Mouse (Mus musculus): Measurements from ENCODE around the gene Chrne. TPM values are rescaled to one million over a fixed set of nuclear protein-coding genes. Genes with fewer than 3 reads are reported as not detected.
"Not testable (repeated sequence)": the region's sequence is repeated elsewhere in the genome, so short reads cannot be mapped to it uniquely, and the experiment has no call there.

Chrne gene
- total RNA-seq, 2 experiments from 2014 or later: not detected

GRCm38 (mm10) chr11:70597301-70597700, 21.7 kb downstream of the Chrne start:
- intact Hi-C loops (cut with DNase I): loop anchor here (5.0 kb wide), 1 partner anchor 35 kb away; the partner anchor contains the start of gene Mink1
- DNase-seq (ENCODE audit: low spot score in 2 of 2): no peak

GRCm38 (mm10) chr11:70596094-70596493, 22.9 kb downstream of the Chrne start:
- intact Hi-C loops (cut with DNase I): loop anchor here (5.0 kb wide), 1 partner anchor 34 kb away; the partner anchor contains the start of gene Mink1
- DNase-seq (ENCODE audit: low spot score in 2 of 2): no peak

GRCm38 (mm10) chr11:70595638-70596037, 23.4 kb downstream of the Chrne start:
- no peak for DNase-seq (ENCODE audit: low spot score in 2 of 2)
- intact Hi-C loops (cut with DNase I): loop anchor here (5.0 kb wide), 1 partner anchor 33 kb away; the partner anchor contains the start of gene Mink1

GRCm38 (mm10) chr11:70594253-70594989, 24.6 kb downstream of the Chrne start:
- intact Hi-C loops (cut with DNase I): no loop called here
- DNase-seq (ENCODE audit: low spot score in 2 of 2): no peak

GRCm38 (mm10) chr11:70591733-70592132, 27.3 kb downstream of the Chrne start:
- DNase-seq (ENCODE audit: low spot score in 2 of 2): no peak
- intact Hi-C loops (cut with DNase I): no loop called here

GRCm38 (mm10) chr11:70586954-70587353, 32.1 kb downstream of the Chrne start:
- DNase-seq (ENCODE audit: low spot score in 2 of 2): no peak
- intact Hi-C loops (cut with DNase I): no loop called here

- DNase-seq (ENCODE audit: low spot score in 2 of 2): no peak
- intact Hi-C loops (cut with DNase I): no loop called here
Measured at GRCm38 (mm10) chr11:70586261-70586660, 32.8 kb downstream of the Chrne start.

- intact Hi-C loops (cut with DNase I): no loop called here
- no peak for DNase-seq (ENCODE audit: low spot score in 2 of 2)
Measured at GRCm38 (mm10) chr11:70585457-70585856, 33.6 kb downstream of the Chrne start.

GRCm38 (mm10) chr11:70583775-70584174, 35.2 kb downstream of the Chrne start:
- intact Hi-C loops (cut with DNase I): loop anchor here (2.0 kb wide), 1 partner anchor 21 kb away; the partner anchor contains the start of gene Mink1
- DNase-seq (ENCODE audit: low spot score in 2 of 2): no peak

- DNase-seq (ENCODE audit: low spot score in 2 of 2): no peak
- intact Hi-C loops (cut with DNase I): loop anchor here (2.0 kb wide), 1 partner anchor 20 kb away; the partner anchor contains the start of gene Mink1
Measured at GRCm38 (mm10) chr11:70583022-70583714, 35.8 kb downstream of the Chrne start.

- no peak for DNase-seq (ENCODE audit: low spot score in 2 of 2)
- intact Hi-C loops (cut with DNase I): loop anchor here (2.0 kb wide), 1 partner anchor 19 kb away; the partner anchor contains the start of gene Mink1
Measured at GRCm38 (mm10) chr11:70582196-70582595, 36.8 kb downstream of the Chrne start.

- intact Hi-C loops (cut with DNase I): no loop called here
- no peak for DNase-seq (ENCODE audit: low spot score in 2 of 2)
Measured at GRCm38 (mm10) chr11:70580921-70581320, 38.1 kb downstream of the Chrne start.

GRCm38 (mm10) chr11:70580358-70580720, 38.7 kb downstream of the Chrne start:
- no peak for DNase-seq (ENCODE audit: low spot score in 2 of 2)
- intact Hi-C loops (cut with DNase I): no loop called here

- intact Hi-C loops (cut with DNase I): no loop called here
- no peak for DNase-seq (ENCODE audit: low spot score in 2 of 2)
Measured at GRCm38 (mm10) chr11:70579710-70580357, 39.2 kb downstream of the Chrne start.

- intact Hi-C loops (cut with DNase I): no loop called here
Measured at GRCm38 (mm10) chr11:70578962-70579361, 40.1 kb downstream of the Chrne start.

GRCm38 (mm10) chr11:70577201-70577600, 41.8 kb downstream of the Chrne start:
- intact Hi-C loops (cut with DNase I): no loop called here
- no peak for DNase-seq (ENCODE audit: low spot score in 2 of 2)

More at GRCm38 (mm10) chr11:70578962-70579361, 40.1 kb downstream of the Chrne start:
- DNase-seq (ENCODE audit: low spot score in 2 of 2): no peak

- intact Hi-C loops (cut with DNase I): no loop called here
- no peak for DNase-seq (ENCODE audit: low spot score in 2 of 2)
Measured at GRCm38 (mm10) chr11:70573872-70574271, 45.1 kb downstream of the Chrne start.

GRCm38 (mm10) chr11:70572348-70572902, 46.6 kb downstream of the Chrne start:
- no peak for DNase-seq (ENCODE audit: low spot score in 2 of 2)
- intact Hi-C loops (cut with DNase I): no loop called here

- intact Hi-C loops (cut with DNase I): no loop called here
- no peak for DNase-seq (ENCODE audit: low spot score in 2 of 2)
Measured at GRCm38 (mm10) chr11:70571641-70572040, 47.4 kb downstream of the Chrne start.

- DNase-seq (ENCODE audit: low spot score in 2 of 2); intact Hi-C loops (cut with DNase I): not testable (repeated sequence)
Measured at GRCm38 (mm10) chr11:70570614-70571013, 48.4 kb downstream of the Chrne start.

Measured in left cerebral cortex, postnatal 36 days (tissue).